Mouse (Mus musculus) kidney, postnatal 10 days (tissue): ENCODE measurements around the gene Dapk1.
A peak's percentile ranks its signal among the peaks of the same experiment; 100 is the strongest.

Source experiments
- DNase-seq: peaks from one replicate; pipeline ENCODE4 v3.0.0; 2021; ENCODE audit warnings: mixed read lengths

Dapk1 gene

GRCm38 (mm10) chr13:60695186-60695980, 93.6 kb downstream of the Dapk1 start:
- DNase-seq = no peak

DNA sequence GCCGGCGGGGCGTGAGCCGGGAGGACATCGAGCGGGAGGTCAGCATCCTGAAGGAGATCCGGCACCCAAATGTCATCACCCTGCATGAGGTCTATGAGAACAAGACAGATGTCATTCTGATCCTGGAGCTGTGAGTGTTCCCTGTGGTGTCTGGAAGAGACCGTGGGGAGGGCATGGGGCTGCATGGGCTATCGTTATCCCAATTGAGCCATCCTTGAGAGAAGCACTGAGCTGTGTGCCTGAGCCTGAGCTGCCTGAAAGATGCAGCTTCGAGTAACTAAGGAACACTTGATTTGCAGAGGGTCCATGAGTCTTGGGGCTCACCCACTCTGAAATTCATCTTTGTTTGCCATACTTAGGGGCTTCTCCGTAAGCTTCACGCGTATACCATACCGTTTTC, 94.6 kb downstream of the Dapk1 start:
- DNase-seq = no peak

DNA sequence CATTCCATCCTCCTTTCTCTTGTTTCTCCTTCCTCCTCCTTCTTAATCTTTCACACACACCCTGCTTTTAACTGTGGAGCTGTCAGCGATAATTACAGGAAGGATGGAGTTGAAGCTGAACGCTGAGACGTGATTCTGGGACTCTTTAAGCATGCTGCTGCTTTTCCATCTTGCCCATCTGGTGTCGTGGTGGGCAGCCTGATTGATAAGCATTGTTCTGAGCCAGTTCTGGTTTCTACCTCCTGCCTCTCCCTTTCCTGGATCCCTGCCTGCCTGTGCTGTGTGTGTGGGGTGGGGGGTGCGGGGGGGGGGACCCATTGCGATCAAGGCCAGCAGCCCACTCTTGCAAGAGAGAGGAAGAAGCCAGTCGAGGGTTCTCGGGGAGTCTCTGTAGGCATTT, 95.0 kb downstream of the Dapk1 start:
- no peak for DNase-seq

DNA sequence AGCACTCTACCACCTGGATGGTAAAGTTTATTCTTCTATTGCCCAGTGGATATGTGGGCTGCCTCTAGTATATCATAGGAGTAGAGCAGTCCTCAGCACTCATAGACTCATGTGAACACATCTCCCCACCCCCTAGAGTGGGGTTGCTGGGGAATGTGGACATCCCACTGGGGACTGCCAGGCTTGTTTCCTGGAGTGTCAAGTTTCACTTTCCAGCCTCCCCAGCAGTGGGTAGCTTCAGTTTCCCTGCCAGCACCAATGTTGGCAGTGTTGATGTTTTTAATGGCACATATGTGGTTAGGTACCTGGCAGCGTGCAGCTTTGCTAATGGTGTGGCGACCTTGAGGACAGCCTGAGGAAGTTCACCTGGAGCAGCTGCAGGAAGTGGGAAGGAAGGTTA, 96.3 kb downstream of the Dapk1 start:
- no peak for DNase-seq

- DNase-seq = peak; percentile 33
Observed at GRCm38 (mm10) chr13:60701671-60702171, 100.0 kb downstream of the Dapk1 start.

- DNase-seq = no peak
Observed at GRCm38 (mm10) chr13:60707541-60708468, 106.1 kb downstream of the Dapk1 start.

DNA sequence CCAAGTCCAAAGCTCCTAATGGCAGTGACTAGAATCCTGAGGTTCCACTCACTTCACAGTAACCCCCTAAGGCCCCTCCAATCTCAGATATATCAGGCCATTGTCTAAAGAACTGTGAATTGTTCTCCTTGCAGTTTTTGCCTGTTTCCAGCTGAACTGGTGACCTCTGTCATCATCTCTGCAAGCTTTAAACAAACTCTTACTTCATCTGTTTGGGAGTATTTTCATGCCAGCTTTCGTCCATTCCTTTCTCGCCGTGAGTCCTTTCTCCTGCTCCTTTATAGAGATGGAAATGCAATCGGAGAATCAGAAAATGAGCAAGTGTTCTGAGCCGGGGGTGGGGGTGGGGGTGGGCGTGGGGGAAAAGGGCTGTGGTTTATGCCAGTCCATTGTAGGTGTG, 107.4 kb downstream of the Dapk1 start:
- no peak for DNase-seq

DNA sequence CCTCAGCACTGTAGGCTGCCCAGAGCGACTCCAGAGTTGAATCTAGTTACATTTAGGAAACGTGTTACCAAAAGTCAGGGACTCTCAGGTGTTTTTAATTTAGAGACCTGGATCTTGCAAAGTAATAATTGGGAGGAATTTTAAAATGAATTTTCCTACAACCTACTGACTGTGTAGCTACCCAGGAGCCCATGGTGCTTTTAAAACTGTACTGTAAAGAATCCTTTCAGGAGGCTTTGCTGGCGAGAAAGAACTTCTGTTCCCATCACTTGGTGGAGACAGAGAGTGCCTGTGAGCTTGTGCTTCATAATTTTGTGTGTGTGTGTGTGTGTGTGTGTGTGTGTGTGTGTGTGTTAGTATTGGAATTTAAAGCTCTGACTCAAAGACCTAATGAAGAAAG, 109.2 kb downstream of the Dapk1 start:
- no peak for DNase-seq

DNA sequence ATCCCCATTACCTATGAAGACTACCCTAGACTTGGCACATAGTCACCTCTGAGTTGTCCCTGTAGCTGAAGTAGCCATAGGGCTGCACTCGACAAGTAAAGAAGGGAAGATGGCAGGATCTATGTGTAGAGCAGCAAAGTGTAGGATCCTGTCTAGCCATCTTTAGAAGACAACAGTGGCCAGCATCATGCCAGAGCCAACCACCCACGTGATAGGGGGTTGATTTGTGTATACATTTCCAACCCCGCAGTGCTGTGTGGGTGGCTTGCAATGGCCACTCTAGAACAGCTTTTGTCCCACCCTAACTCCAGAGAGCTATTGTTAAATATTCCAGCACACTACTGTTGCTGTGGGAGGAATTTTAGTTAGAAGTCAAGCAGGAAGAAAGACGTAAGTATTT, 111.8 kb downstream of the Dapk1 start:
- no peak for DNase-seq

- no peak for DNase-seq
Observed at GRCm38 (mm10) chr13:60716107-60716506, 114.4 kb downstream of the Dapk1 start.

- DNase-seq = no peak
Observed at GRCm38 (mm10) chr13:60717421-60717820, 115.7 kb downstream of the Dapk1 start.

DNA sequence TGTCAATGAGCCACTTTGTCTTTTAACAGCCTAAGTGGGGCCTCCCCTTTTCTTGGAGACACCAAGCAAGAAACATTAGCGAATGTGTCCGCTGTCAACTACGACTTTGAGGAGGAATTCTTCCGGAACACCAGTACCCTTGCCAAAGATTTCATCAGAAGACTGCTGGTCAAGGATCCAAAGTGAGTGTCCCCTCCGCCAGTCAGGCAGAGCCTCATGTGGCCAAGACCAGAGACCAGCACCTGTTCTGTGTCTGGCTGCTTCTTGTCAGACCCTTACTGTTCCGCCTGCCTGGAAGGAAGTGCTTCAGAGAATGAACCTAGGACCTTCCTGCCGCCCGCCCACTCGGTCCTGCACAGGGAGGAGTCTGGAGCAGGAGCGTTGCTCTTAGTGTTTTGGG, 117.8 kb downstream of the Dapk1 start:
- DNase-seq = no peak

DNA sequence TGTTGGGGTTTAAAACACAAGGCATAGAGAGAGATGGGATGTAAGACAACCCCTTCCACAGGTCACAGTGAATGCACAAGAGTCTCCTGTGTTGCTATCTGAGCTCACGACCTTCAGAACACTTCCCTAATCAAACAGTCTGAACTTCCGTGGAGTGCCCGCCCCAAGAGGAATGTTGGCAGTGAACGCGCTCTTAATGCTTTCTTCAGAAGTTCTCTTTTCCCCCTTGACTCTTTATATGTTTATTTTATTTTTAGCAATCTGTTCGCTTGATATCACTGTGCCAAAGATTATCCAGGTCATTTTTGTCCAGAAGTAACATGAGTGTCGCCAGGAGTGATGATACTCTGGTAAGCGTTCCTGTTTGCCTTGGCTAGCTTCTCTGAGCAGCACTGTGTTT, 121.0 kb downstream of the Dapk1 start:
- DNase-seq = no peak

GRCm38 (mm10) chr13:60728276-60729054, 126.7 kb downstream of the Dapk1 start:
- DNase-seq = no peak

DNA sequence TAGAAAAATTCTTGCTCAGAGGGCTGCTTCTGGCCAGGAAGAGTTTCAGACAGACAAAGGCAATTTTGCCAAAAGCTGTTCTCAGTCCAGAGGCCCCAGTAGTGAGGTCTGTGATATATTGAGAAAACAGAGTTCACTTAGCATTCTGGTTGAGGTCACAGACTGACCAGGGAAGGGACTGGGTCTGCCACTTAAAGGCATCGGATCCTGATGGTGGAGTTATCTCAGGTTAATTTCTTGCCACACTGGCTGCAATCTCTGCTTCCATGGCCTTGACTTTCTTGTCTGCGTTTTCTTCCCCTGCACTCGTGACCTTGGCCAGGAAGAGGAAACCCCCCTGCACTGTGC, 127.3 kb downstream of the Dapk1 start:
- DNase-seq = no peak

DNA sequence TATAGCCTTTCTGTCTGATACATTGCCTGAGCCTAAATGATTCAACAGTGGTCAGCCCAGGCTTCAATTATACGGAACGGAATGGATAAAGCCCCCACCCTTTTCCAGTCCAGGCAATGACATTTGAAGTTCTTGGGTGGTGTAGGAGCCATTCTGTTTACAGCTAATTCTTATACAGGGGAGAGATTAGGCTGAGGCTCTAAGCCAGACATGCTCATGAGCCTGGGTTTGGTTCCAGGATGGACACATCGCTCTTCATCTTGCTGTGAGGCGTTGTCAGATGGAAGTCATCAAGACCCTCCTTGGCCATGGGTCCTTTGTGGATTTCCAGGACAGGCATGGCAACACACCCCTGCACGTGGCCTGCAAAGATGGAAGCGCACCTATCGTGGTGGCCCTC, 128.8 kb downstream of the Dapk1 start:
- no peak for DNase-seq

DNA sequence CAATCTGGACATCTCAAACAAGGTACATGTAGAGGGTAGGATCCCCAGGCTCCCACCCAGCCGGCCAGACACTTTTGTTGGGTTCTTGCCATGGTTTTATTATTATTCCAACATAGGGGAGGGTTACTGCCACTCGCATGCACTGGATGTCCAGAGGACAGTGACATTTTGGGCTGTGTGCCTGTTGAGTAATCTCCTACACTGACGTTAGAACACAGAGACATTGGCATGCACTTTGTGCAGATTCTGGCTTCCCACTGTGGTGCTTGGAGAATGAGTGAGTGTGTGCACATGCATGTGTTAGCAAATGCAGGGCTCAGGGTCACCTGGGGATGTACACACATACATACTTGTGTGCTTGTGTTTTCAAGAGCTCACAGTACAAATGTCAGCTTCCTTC, 129.3 kb downstream of the Dapk1 start:
- no peak for DNase-seq

DNA sequence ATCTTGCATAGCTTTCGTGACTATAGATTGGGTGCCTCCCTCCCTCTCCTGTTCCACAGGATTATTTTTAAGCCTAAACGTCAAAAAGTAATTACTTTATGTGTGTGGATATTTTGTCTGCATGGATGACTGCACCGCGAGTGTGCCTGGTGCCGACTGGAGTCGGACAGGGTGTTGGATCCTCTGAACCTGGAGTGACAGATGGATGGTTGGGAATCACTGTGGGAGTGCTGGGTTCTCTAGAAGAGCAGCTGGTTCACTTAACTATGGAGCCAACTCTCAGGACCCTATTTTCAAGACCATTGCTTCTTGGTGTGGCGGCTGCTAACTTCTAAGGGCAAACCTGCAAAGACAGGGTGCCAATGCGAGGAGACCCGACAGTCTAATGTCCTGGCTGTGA, 133.6 kb downstream of the Dapk1 start:
- DNase-seq = no peak

- DNase-seq = peak; percentile 78
Observed at GRCm38 (mm10) chr13:60736421-60737105, 134.8 kb downstream of the Dapk1 start.

GRCm38 (mm10) chr13:60737632-60738324, 136.0 kb downstream of the Dapk1 start:
- peak; percentile 96 for DNase-seq

DNA sequence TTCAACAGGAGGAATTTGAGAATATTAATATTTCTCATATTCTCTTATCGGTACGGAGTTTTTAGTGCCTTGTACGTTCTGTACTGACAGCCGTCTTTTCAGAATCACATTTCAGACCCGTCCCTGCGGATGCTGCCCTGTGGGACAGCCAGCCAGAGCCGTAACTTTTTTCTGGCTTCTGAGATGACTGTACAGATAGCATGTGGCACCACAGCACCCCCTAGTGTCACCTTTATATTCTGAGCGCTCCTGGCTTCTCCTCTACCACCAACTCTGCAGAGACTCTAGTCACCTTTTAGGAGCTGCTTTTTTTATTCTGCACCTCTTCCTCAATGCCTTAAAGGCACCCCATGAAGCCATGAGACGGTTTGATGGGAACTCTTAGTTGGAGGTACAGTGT, 136.7 kb downstream of the Dapk1 start:
- DNase-seq = peak; percentile 89

DNA sequence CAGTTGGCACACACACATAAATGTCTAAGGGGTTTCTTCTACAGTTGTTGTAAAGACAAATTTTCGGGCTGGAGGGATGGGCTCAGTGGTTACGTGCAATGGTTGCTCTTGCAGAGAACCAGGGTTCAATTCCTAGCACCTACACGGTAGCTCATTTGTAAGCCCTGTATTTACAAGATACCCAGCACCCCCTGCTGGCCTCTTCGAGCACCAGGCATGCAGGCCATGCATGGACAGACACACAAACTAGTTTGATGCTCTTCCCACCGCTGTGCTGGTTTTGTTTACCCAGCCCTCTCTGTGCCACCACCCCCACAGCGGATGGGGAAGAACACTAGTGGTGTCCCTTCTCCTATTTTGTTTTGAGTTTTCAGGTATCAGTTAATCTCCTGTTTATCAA, 138.5 kb downstream of the Dapk1 start:
- no peak for DNase-seq
